Mouse (Mus musculus) limb, embryonic 10.5 days (tissue): Measurements from ENCODE around the gene Zbtb7b. TPM values are rescaled to one million over a fixed set of nuclear protein-coding genes. Genes with fewer than 3 reads are reported as not detected.
A peak's percentile ranks its signal among the peaks of the same experiment; 100 is the strongest.

Experiments
- DNase-seq: peaks from one replicate; pipeline ENCODE4 v3.0.0-alpha.2; 2017; ENCODE audit warnings: low spot score
- H3K27ac ChIP-seq: fragments of 300-500 bp; sonication (generic); 2 replicates; pipeline ENCODE4 v1.5.1; 2016; ENCODE audit warnings: mild to moderate bottlenecking
- H3K27me3 ChIP-seq: fragments of 300-500 bp; sonication (generic); 2 replicates; pipeline ENCODE4 v1.6.1; 2016; ENCODE audit warnings: low read depth, mild to moderate bottlenecking; ENCODE audit not compliant: poor library complexity, severe bottlenecking
- H3K36me3 ChIP-seq: fragments of 300-500 bp; sonication (generic); 2 replicates; pipeline ENCODE4 v1.6.1; 2016; ENCODE audit warnings: mild to moderate bottlenecking, moderate library complexity
- H3K4me1 ChIP-seq: fragments of 300-500 bp; sonication (generic); 2 replicates; pipeline ENCODE4 v1.6.1; 2016
- H3K4me3 ChIP-seq: fragments of 300-500 bp; sonication (generic); 2 replicates; pipeline ENCODE4 v1.5.1; 2016; ENCODE audit warnings: mild to moderate bottlenecking, moderate library complexity
- H3K9me3 ChIP-seq: fragments of 300-500 bp; sonication (generic); replicated peaks from 2 replicates; pipeline ENCODE4 v1.6.1; 2016; ENCODE audit warnings: mild to moderate bottlenecking
- WGBS: fragments of 180-500 bp; shearing (Covaris S2); methylation state at CpG from one replicate; pipeline ENCODE4 v1.1.7; 2016; 5-methylcytosine and 5-hydroxymethylcytosine counted together
- polyA plus RNA-seq: library from polyadenylated mRNA; unstranded; fragments of >200 nt; fragmentation: Nextera tagmentation; extraction: Ambion mirVana; gene quantifications from 2 replicates; pipeline ENCODE4 v1.2.1, GENCODE M21; 2016

Gene Zbtb7b
- polyA plus RNA-seq, 1 experiment from 2014 or later: 0.49 TPM

- DNase-seq: peak; percentile 94
Measured at GRCm38 (mm10) chr3:89411490-89412393, 17.2 kb upstream of the Zbtb7b start, which contains the start of gene Flad1. Gene Flad1 (minus strand): TSS chr3:89411870.

GRCm38 (mm10) chr3:89410864-89411263 is 16.3 kb upstream of the Zbtb7b start:
- Histone ChIP-seq H3K4me1 (peaks cover 11% of the 10 kb centered on the region), H3K4me3 (peak overlapping the region; percentile 60), H3K36me3 (peaks cover 48% of the 10 kb centered on the region), H3K27ac (peak overlapping the region; percentile 67; the same call in 1 of the 2 replicates), H3K9me3 (no peaks in the 10 kb centered on the region), H3K27me3 (no peaks in the 10 kb centered on the region)
- WGBS: 80% methylated on average over 10 of the region's 10 CpGs
- DNase-seq: no peak

More at GRCm38 (mm10) chr3:89411490-89412393, 17.2 kb upstream of the Zbtb7b start, which contains the start of gene Flad1:
- Histone ChIP-seq H3K4me1 (peaks cover 15% of the 10 kb centered on the region), H3K36me3 (peaks cover 57% of the 10 kb centered on the region), H3K27ac (peak within 1 kb of the TSS; percentile 67), H3K4me3 (peak within 1 kb of the TSS; percentile 60), H3K9me3 (no peaks in the 10 kb centered on the region), H3K27me3 (no peaks in the 10 kb centered on the region)
- 8% methylated on average over 28 of the region's 28 CpGs for WGBS

GRCm38 (mm10) chr3:89409701-89410100 is 15.1 kb upstream of the Zbtb7b start:
- Histone ChIP-seq H3K27me3 (no peaks in the 10 kb centered on the region), H3K27ac (no peak overlapping the region), H3K4me3 (no peak overlapping the region), H3K4me1 (peaks cover 11% of the 10 kb centered on the region), H3K9me3 (no peaks in the 10 kb centered on the region), H3K36me3 (peaks cover 45% of the 10 kb centered on the region)
- 93% methylated on average over 3 of the region's 3 CpGs for WGBS
- no peak for DNase-seq

GRCm38 (mm10) chr3:89408448-89408847 is 13.9 kb upstream of the Zbtb7b start:
- H3K27ac ChIP-seq: no peak overlapping the region
- H3K4me1 ChIP-seq: peaks cover 11% of the 10 kb centered on the region
- H3K27me3 ChIP-seq: no peaks in the 10 kb centered on the region
- no peaks in the 10 kb centered on the region for H3K9me3 ChIP-seq
- peaks cover 42% of the 10 kb centered on the region for H3K36me3 ChIP-seq
- 53% methylated on average over 16 of the region's 16 CpGs for WGBS
- DNase-seq: no peak
- 0 out of 2 replicates have a peak overlapping the region, but pooled peaks have one; percentile 7 for H3K4me3 ChIP-seq

GRCm38 (mm10) chr3:89406887-89407286 is 12.3 kb upstream of the Zbtb7b start:
- Histone ChIP-seq H3K27me3 (no peaks in the 10 kb centered on the region), H3K4me1 (peaks cover 8% of the 10 kb centered on the region), H3K4me3 (no peak overlapping the region), H3K27ac (no peak overlapping the region), H3K9me3 (no peaks in the 10 kb centered on the region), H3K36me3 (peaks cover 48% of the 10 kb centered on the region)
- WGBS: 92% methylated on average over 6 of the region's 6 CpGs
- no peak for DNase-seq

GRCm38 (mm10) chr3:89402693-89403092 is 8.1 kb upstream of the Zbtb7b start, which contains the start of gene Lenep:
Gene Lenep (minus strand): TSS chr3:89402793.
- Histone ChIP-seq H3K27ac (no peak within 1 kb of the TSS), H3K36me3 (peaks cover 40% of the 10 kb centered on the region), H3K4me1 (no peaks in the 10 kb centered on the region; the same call in 1 of the 2 replicates), H3K9me3 (no peaks in the 10 kb centered on the region), H3K27me3 (no peaks in the 10 kb centered on the region), H3K4me3 (no peak within 1 kb of the TSS)
- DNase-seq: no peak
- WGBS: 85% methylated on average over 5 of the region's 5 CpGs

- WGBS: 88% methylated on average over 7 of the region's 7 CpGs
- H3K27ac ChIP-seq: no peak overlapping the region
- DNase-seq: no peak
- H3K27me3 ChIP-seq: no peaks in the 10 kb centered on the region
- no peaks in the 10 kb centered on the region for H3K9me3 ChIP-seq
- peaks cover 7% of the 10 kb centered on the region for H3K4me1 ChIP-seq
- H3K4me3 ChIP-seq: no peak overlapping the region
- peaks cover 34% of the 10 kb centered on the region for H3K36me3 ChIP-seq
Measured at GRCm38 (mm10) chr3:89401329-89401728, 6.8 kb upstream of the Zbtb7b start.

- no peak for DNase-seq
- Histone ChIP-seq H3K9me3 (no peaks in the 10 kb centered on the region), H3K27ac (peak overlapping the region; percentile 88; the same call in 1 of the 2 replicates), H3K4me3 (peak overlapping the region; percentile 59), H3K27me3 (peaks cover 16% of the 10 kb centered on the region), H3K36me3 (no peaks in the 10 kb centered on the region), H3K4me1 (peaks cover 54% of the 10 kb centered on the region)
- WGBS: 2% methylated on average over 4 of the region's 4 CpGs
Measured at GRCm38 (mm10) chr3:89396654-89397005, 2.1 kb upstream of the Zbtb7b start.

- DNase-seq: peak; percentile 84
- peaks cover 22% of the 10 kb centered on the region for H3K27me3 ChIP-seq
- no peaks in the 10 kb centered on the region for H3K36me3 ChIP-seq
- H3K9me3 ChIP-seq: no peaks in the 10 kb centered on the region
- H3K27ac ChIP-seq: peak overlapping the region; percentile 88
- H3K4me3 ChIP-seq: peak overlapping the region; percentile 59
- under 1% methylated on average over 44 of the region's 44 CpGs for WGBS
- H3K4me1 ChIP-seq: peaks cover 60% of the 10 kb centered on the region
Measured at GRCm38 (mm10) chr3:89395806-89396653, 1.5 kb upstream of the Zbtb7b start.

- H3K9me3 ChIP-seq: no peaks in the 10 kb centered on the region
- peak overlapping the region; percentile 88; the same call in 1 of the 2 replicates for H3K27ac ChIP-seq
- under 1% methylated on average over 10 of the region's 10 CpGs for WGBS
- H3K27me3 ChIP-seq: peaks cover 29% of the 10 kb centered on the region
- no peak for DNase-seq
- H3K4me3 ChIP-seq: peak overlapping the region; percentile 59
- peaks cover 66% of the 10 kb centered on the region for H3K4me1 ChIP-seq
- no peaks in the 10 kb centered on the region for H3K36me3 ChIP-seq
Measured at GRCm38 (mm10) chr3:89395419-89395805, 836 bp upstream of the Zbtb7b start.

- peaks cover 71% of the 10 kb centered on the region for H3K4me1 ChIP-seq
- no peaks in the 10 kb centered on the region for H3K36me3 ChIP-seq
- peak overlapping the region; percentile 88 for H3K27ac ChIP-seq
- peak overlapping the region; percentile 59 for H3K4me3 ChIP-seq
- peaks cover 33% of the 10 kb centered on the region for H3K27me3 ChIP-seq
- peak; percentile 87 for DNase-seq
- H3K9me3 ChIP-seq: no peaks in the 10 kb centered on the region
- 0% methylated on average over 12 of the region's 12 CpGs for WGBS
Measured at GRCm38 (mm10) chr3:89394894-89395256, 299 bp upstream of the Zbtb7b start.

GRCm38 (mm10) chr3:89393605-89394004 is 971 bp downstream of the Zbtb7b start:
- under 1% methylated on average over 15 of the region's 15 CpGs for WGBS
- H3K27ac ChIP-seq: peak overlapping the region; percentile 88
- H3K4me3 ChIP-seq: peak overlapping the region; percentile 59
- H3K36me3 ChIP-seq: no peaks in the 10 kb centered on the region
- H3K27me3 ChIP-seq: peaks cover 38% of the 10 kb centered on the region
- DNase-seq: peak; percentile 95
- H3K9me3 ChIP-seq: no peaks in the 10 kb centered on the region
- peaks cover 80% of the 10 kb centered on the region for H3K4me1 ChIP-seq
